Mouse (Mus musculus) fat pad, adult 2 months (tissue): ENCODE results near the gene Smpdl3b.

Experiments used
- DNase-seq: peaks from one replicate; pipeline ENCODE4 v3.0.0-alpha.2; 2011; ENCODE audit warnings: low read depth, low spot score; ENCODE audit errors: extremely low read depth

Smpdl3b gene

GRCm38 (mm10) chr4:132735389-132735788 lies 21.7 kb downstream of the Smpdl3b start:
- DNase-seq, result no peak

DNA sequence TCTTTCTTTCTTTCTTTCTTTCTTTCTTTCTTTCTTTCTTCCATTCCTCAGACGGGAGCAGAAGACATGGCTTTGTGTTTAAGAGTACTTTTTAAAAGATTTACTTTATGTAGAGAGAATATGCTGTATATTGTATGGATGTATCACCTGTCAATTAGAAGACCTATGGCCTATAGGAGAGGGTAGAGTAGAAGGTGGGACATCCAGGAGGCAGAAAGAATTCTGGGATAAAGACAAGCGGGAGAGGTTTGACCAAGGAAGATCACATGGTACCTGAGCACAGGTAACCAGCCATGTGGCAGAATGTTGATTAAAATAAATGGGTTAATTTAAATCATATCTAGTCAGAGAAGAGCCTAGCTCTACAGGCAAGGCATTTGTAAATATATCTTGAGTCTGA lies 22.3 kb downstream of the Smpdl3b start:
- no peak for DNase-seq

DNA sequence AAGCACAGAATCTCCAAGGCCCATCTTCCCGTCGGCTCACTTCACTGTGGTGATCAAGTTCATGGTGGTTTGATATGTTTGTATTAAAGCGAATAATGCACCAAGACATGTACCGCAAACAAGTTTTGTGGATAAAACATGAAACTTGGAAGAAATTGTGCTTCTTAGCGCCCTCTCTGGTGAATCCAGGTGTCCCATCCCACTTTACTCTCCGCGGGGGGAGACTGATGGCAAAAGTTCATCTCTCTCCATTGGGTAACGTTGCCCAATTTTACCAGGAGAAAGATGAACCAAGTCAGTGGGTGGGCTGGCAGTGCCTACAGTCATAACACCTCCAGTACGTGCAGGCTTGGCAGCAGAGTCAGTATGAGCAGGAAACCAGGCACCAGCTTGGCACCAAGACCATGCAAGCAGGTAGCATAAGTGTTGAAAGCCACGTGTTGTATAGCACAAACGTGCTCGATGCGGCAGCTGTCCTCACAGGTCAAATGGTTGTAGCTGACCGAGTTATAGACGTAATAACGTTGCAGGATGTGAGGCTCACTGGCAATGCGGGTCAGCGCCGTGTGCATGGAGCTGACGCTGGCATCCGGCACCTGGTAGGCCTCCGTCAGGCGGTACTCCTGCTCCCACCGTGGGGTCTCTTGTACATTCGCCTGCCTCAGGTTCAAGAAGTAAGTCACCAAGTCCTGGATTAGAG lies 23.8 kb downstream of the Smpdl3b start:
- DNase-seq, result no peak

DNA sequence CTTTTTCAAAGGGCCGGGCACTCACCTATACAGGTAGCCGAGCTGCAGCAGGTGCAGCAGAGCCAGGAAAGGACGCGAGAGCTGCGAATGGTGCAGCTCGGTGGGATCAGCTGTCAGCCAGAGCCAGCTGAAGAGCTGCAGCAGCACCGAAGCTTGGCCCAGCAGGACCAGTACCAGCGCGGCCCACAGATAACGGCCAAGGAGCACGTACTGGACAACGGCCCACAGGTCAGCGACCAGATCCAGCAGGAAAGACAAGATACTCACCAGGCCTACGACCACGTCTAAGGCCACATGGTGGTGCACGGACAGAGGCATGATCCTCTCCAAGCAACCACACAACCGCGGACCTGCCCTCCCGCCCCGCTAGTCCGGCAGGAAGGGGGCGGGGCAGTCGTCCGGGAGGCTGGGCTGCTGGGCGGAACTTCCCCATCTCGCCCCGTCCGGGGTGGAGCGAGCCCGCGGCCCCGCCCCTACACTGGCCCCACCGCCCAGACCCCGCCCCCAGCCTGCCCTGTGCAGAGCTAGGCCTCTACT lies 24.8 kb downstream of the Smpdl3b start, which contains the start of gene Xkr8:
Gene Xkr8 (minus strand): TSS at position 399 of the 537 bp plus-strand sequence.
- no peak for DNase-seq

DNA sequence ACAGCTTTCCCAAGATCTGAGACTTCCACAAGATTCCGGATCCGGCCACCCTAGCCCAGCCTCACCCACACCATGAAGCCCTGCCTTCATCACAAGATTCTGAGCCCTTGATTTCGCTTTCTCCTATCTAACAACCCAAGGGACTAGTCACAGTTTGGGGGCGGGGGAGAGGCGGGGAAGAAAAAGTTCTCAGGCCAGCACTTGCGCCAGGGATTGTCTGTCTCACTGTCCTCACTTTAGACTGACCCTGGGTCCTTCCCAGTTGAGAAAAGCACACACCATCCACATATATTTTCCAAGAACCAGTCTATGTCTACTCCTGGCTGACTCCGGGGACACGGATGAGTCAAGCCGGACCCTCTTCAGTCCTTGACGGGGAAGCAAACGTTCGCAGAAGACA lies 25.4 kb downstream of the Smpdl3b start:
- DNase-seq, result no peak

- DNase-seq, result no peak
Measured at GRCm38 (mm10) chr4:132728233-132728632, 28.8 kb downstream of the Smpdl3b start.

GRCm38 (mm10) chr4:132718251-132718650 lies 38.8 kb downstream of the Smpdl3b start:
- DNase-seq, result no peak

- DNase-seq, result no peak
Measured at GRCm38 (mm10) chr4:132713181-132713580, 43.9 kb downstream of the Smpdl3b start.

- no peak for DNase-seq
Measured at GRCm38 (mm10) chr4:132706885-132707284, 50.2 kb downstream of the Smpdl3b start.

- DNase-seq, result no peak
Measured at GRCm38 (mm10) chr4:132702076-132702475, 55.0 kb downstream of the Smpdl3b start.

GRCm38 (mm10) chr4:132693366-132693765 lies 63.7 kb downstream of the Smpdl3b start:
- no peak for DNase-seq

DNA sequence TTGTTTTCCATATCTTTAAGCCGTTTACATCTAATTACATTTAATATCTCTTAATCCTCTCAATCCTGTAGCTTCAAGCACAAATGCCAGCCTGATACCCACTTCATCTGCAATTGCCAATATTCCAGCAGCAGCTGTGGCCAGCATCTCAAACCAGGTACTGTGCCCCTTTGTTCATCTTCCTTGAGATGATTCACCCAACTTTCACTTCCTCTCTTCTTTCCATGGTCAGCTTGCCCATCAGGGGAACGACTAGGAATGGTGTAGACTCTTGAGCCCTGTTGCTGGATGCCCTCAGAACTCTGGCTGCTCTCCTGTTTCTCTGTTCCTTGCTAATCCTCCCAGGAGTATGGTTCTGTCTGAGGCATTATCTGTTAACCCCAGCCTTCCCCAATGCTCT lies 67.4 kb downstream of the Smpdl3b start:
- no peak for DNase-seq
